Mouse (Mus musculus): ENCODE data around the gene Fzd5. TPM values are rescaled to one million over a fixed set of nuclear protein-coding genes. Genes with fewer than 3 reads are reported as not detected.
A peak's percentile ranks its signal among the peaks of the same experiment; 100 is the strongest.

The Fzd5 gene
- total RNA-seq, 2 experiments from 2014 or later = 1.6 to 1.8 TPM

DNA sequence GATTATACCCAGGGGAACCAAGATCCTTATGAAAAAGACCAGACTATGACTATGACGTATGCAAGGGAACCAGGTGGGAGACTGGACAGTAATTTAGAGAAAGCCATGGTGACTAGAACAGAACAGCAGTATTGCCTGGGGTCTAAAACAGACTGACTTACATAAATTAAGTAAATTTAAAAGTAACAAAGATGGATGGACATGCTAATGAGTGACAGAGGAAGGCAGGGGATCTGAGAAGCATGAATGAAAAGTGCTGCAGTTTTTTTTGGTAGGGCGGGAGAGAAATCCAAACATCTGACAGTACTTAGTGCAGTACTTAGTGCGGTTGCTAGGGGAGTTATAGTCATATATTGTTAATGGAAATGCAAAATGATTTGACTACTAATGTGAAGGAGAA, 42.4 kb downstream of the Fzd5 start:
- no peak for DNase-seq
- intact Hi-C loops (cut with DNase I; ENCODE audit: low total_unique reads) = no loop called here

DNA sequence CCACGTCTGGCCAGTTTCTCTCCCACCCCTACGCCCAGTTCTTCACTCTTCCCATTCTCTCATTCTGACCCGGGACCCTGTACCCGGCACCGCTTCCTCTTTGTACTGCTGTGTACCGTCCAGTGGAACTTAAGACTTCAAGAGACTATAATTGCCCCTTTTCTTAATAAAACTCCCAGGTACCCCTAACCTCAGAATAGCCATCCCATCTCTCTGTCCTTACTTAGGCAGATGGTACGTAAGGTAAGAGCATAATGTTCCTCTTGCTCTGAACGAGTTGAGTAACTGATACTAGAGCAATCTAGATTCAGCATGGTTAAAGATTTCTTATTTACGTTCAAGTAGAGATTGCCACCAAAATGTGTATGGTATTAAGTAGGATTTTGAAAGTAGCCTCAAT, 46.0 kb downstream of the Fzd5 start:
- intact Hi-C loops (cut with DNase I; ENCODE audit: low total_unique reads) = no loop called here
- no peak for DNase-seq

DNA sequence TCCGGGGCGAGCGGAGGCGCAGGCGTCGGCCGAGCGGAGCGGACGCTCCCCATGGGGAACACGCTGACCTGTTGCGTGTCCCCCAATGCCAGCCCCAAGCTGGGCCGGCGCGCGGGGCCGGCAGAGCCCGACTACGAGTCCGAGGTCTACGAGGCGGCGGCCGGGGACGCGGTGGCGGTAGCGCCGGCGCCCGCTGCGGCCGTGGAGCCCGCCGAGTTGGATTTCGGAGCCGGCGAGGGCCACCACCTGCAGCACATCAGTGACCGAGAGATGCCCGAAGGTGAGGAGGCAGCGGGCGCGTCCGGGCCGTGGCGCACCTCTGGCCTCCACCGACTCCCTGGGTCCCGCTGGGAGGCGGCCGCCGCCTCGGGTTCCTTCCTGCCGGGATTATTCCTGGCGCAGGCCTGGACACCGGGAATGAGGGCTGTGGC, 46.4 kb downstream of the Fzd5 start:
- DNase-seq = peak; percentile 46
- intact Hi-C loops (cut with DNase I; ENCODE audit: low total_unique reads) = no loop called here

DNA sequence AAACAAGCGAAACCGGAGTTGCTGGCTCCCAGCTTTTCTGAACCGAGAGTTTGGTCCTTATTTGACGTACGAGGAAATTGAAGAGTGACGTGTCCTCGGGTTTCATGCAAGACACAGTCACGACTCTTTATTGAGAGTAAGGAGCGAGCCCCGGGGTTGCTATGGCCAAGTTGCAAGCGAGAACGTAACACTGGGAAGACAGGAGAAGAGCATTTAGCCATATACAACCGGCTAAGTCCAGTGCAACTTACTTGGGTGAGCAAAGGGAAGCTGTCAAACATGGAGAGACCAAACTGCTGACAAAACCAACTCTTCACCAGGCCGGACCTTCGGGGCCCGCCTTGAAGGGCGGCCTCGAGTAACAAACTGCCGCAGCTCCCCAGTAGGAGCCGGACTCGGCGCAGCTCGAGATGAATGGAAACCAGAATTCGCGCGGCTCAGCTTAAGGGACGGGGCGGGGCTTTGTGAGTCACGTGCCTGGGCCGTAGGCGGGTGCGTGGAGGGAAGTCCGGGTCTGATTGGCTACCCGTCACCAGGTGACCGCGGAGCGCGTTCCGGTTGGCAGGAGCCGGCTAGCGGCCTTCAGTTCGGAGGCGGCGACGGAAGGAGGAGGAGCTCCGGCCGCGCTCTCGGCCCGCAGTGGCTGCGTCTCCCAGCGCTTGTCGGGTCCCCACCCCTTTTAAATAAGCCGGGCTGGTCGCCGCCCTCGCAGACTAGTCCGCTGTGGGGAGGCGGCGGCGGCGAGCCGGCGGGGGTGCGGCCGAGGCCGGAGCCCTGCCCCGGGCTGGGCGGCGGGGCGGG, 47.1 kb downstream of the Fzd5 start, which contains the start of gene Ccnyl1:
Gene Ccnyl1, plus strand, starts transcription at position 243 of the 801 bp plus-strand sequence.
- peak; percentile 99 for DNase-seq
- intact Hi-C loops (cut with DNase I; ENCODE audit: low total_unique reads) = no loop called here

- intact Hi-C loops (cut with DNase I; ENCODE audit: low total_unique reads) = loop anchor here (10.0 kb wide), 1 partner anchor 65 kb away; no protein-coding TSS in a partner anchor
Observed at GRCm38 (mm10) chr1:64689561-64690212, 47.9 kb downstream of the Fzd5 start.

DNA sequence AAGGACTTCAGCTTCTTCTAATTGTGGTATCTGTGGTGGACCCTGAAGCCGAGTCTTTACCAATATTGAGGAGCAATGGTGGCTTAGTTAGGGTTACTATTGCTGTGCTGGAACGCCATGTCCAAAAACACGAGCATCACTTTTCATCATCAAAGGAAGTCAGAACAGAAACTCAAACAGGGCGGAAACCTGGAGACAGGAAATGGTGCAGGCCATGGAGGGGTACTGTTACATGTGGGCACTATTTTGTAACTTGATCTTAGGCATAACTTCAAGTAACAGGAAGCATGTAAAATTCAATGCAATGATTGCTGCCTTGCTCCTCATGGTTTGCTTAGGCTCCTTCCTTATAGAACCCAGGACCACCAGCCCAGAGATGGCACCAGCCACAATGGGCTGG, 49.5 kb downstream of the Fzd5 start:
- DNase-seq = no peak
- intact Hi-C loops (cut with DNase I; ENCODE audit: low total_unique reads) = loop anchor here (10.0 kb wide), 1 partner anchor 63 kb away; no protein-coding TSS in a partner anchor

More at GRCm38 (mm10) chr1:64689561-64690212, 47.9 kb downstream of the Fzd5 start:
- DNase-seq = no peak

GRCm38 (mm10) chr1:64684440-64684839, 53.1 kb downstream of the Fzd5 start:
- intact Hi-C loops (cut with DNase I; ENCODE audit: low total_unique reads) = loop anchor here (10.0 kb wide), 1 partner anchor 60 kb away; no protein-coding TSS in a partner anchor
- no peak for DNase-seq

DNA sequence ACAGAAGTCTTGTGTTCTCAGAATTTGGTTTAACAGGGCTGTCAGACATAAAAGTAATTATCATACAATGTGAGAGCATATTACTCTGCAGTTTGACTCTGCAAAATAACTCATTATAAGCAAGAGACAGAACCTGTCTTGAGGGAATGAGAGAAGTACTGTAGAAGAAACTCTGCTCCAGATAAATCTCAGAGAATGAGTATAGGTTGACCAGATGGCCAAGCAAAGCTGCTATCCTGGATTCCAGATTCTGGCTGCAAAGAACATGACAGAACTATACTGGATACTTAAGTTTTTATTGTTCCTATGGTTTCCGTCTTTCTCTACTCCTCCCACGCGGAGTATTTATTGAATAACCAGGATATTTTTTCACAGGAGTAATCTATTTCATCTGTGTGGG, 54.5 kb downstream of the Fzd5 start:
- intact Hi-C loops (cut with DNase I; ENCODE audit: low total_unique reads) = loop anchor here (10.0 kb wide), 1 partner anchor 58 kb away; no protein-coding TSS in a partner anchor

GRCm38 (mm10) chr1:64681499-64681898, 56.1 kb downstream of the Fzd5 start:
- intact Hi-C loops (cut with DNase I; ENCODE audit: low total_unique reads) = loop anchor here (10.0 kb wide), 1 partner anchor 57 kb away; no protein-coding TSS in a partner anchor
- no peak for DNase-seq

More for the DNA sequence above, 54.5 kb downstream of the Fzd5 start:
- DNase-seq = no peak

Other genes starting within 250 kb of the Fzd5 start
- 10 to 100 TPM; 18.3 to 21.3 TPM for gene Creb1, start 205.1 kb downstream of the Fzd5 start, total RNA-seq (2021)
- gene Mettl21a, start 120.5 kb downstream of the Fzd5 start, total RNA-seq (2021) = 10 to 100 TPM in 1 of 2 experiments, 1 to 10 TPM in 1; 7.1 to 12.6 TPM
- gene Ccnyl1, start 47.3 kb downstream of the Fzd5 start, total RNA-seq (2021) = 10 to 100 TPM; 17.6 to 22.7 TPM
- gene Plekhm3, start 219.1 kb upstream of the Fzd5 start, total RNA-seq (2021) = 1 to 10 TPM; 3.9 to 5.1 TPM

Data from gastrocnemius, postnatal 14 days (tissue).